12 mouse cellular contexts compared by ENCODE assay signal in the genomic region with DNA sequence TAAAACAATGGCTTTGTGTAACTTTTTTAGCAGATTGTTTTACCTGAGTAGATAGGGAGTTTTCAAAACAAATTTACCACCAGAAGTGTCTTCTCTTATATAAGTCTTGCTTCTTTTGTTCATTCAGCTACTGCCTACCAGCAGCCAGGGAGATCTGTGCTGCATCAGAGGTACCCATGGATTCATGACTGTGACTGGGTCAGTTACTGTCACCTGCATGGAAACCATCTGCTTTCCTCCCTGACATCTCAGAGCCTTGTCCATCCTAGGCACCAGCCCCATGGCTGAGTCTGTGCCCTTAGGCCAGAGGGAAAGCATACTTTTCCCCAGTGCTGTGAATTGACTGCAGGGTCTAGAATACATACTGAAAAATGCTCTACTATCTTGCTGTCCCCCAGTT.
"Had no signal": no experiment of that assay in that cellular context is flagged by ENCODE, and none has a peak within 500 bp of the region (broad histone marks: within the 10 kb centered on the region; RNA-seq: fewer than 3 reads in every experiment).

No protein-coding gene starts in this region.

- H3K27ac ChIP-seq: liver, embryonic 13.5 days; lung, embryonic 15.5 days; midbrain, embryonic 13.5 days; stomach, embryonic 15.5 days had no signal

- H3K4me1 ChIP-seq: liver, embryonic 13.5 days; lung, embryonic 15.5 days; midbrain, embryonic 13.5 days; stomach, embryonic 15.5 days had no signal

- ATAC-seq: liver, postnatal 0 days; midbrain, embryonic 13.5 days had no signal

- H3K27me3 ChIP-seq: liver, embryonic 13.5 days; lung, embryonic 15.5 days; midbrain, embryonic 13.5 days; stomach, embryonic 15.5 days had no signal

- DNase-seq: kidney, postnatal 25 days; layer of hippocampus, adult 9-11 months; liver; liver, embryonic 13.5 days; liver, postnatal 0 days; lung, postnatal 14 days; right cerebral cortex, postnatal 14 days; thymus, adult 2 months; thymus, postnatal 25 days had no signal

- H3K4me3 ChIP-seq: liver, embryonic 13.5 days; lung, embryonic 15.5 days; midbrain, embryonic 13.5 days; stomach, embryonic 15.5 days had no signal

- H3K9me3 ChIP-seq: liver, embryonic 13.5 days; lung, embryonic 15.5 days; midbrain, embryonic 13.5 days; stomach, embryonic 15.5 days had no signal

- H3K4me2 ChIP-seq: liver, embryonic 13.5 days; lung, embryonic 15.5 days; midbrain, embryonic 13.5 days; stomach, embryonic 15.5 days had no signal

- H3K9ac ChIP-seq: liver, embryonic 13.5 days; liver, postnatal 0 days; lung, embryonic 15.5 days; midbrain, embryonic 13.5 days; stomach, embryonic 15.5 days had no signal
